ENCODE assay signal across 12 mouse cellular contexts in genomic region chr10:75103502-75103901, GRCm38 (mm10). TPM values are rescaled to one million over a fixed set of nuclear protein-coding genes. Genes with fewer than 3 reads are reported as not detected.
DNase-seq lines count a peak whose midpoint lies in the region; ATAC-seq and TF ChIP-seq lines count a peak whose summit lies in the region.
"Had no signal": no experiment of that assay in that cellular context is flagged by ENCODE, and none has a peak within 500 bp of the region (broad histone marks: within the 10 kb centered on the region; RNA-seq: fewer than 3 reads in every experiment).

No protein-coding gene starts in this region.

- TF ChIP-seq EP300 in heart, adult 2 months (IDR thresholded peaks at IDR 0.05; ENCODE audit: insufficient read depth, low read depth, low read length) = no peak

- no peak for ATAC-seq in intestine, embryonic 16.5 days
- ATAC-seq: midbrain, embryonic 16.5 days had no signal

- no peak overlapping the region for H3K4me2 ChIP-seq in intestine, embryonic 16.5 days (ENCODE audit: low read depth, low read length)
- H3K4me2 ChIP-seq in myocyte (ENCODE audit: low read depth) = peak overlapping the region; percentile 71
- H3K4me2 ChIP-seq: kidney, embryonic 15.5 days; limb, embryonic 15.5 days; neural tube, embryonic 15.5 days had no signal

- no peak overlapping the region for H3K9ac ChIP-seq in heart, adult 2 months (ENCODE audit: low read depth, low read length)
- H3K9ac ChIP-seq in intestine, embryonic 16.5 days (ENCODE audit: low read depth, low read length) = no peak overlapping the region
- H3K9ac ChIP-seq: kidney, embryonic 15.5 days; limb, embryonic 15.5 days; neural tube, embryonic 15.5 days had no signal

- H3K4me1 ChIP-seq in heart, adult 2 months (ENCODE audit: control insufficient read depth, insufficient read depth, low read length) = peaks cover 25% of the 10 kb centered on the region
- H3K4me1 ChIP-seq in intestine, embryonic 16.5 days (ENCODE audit: control insufficient read depth, insufficient read depth, low read length) = peaks cover 35% of the 10 kb centered on the region

- H3K4me3 ChIP-seq in heart, adult 2 months = no peak overlapping the region
- no peak overlapping the region for H3K4me3 ChIP-seq in left cerebral cortex, adult 2 months
- H3K4me3 ChIP-seq in intestine, embryonic 16.5 days (ENCODE audit: low read length) = no peak overlapping the region
- no peak overlapping the region for H3K4me3 ChIP-seq in myocyte
- H3K4me3 ChIP-seq: kidney, embryonic 15.5 days; limb, embryonic 15.5 days; neural tube, embryonic 15.5 days had no signal

- TF ChIP-seq CTCF in heart, adult 2 months (IDR thresholded peaks at IDR 0.05) = no peak
- TF ChIP-seq CTCF in left cerebral cortex, adult 2 months (IDR thresholded peaks at IDR 0.05) = no peak

- intact Hi-C loops in heart, adult 2 months (cut with DNase I) = no loop called here
- intact Hi-C loops in left cerebral cortex, adult 2 months (cut with DNase I) = no loop called here

- H3K79me2 ChIP-seq in heart, adult 2 months (replicated peaks; ENCODE audit: control insufficient read depth, insufficient read depth, low read length) = no peaks in the 10 kb centered on the region; the same call in 1 of the 2 replicates
- H3K79me2 ChIP-seq in myocyte (ENCODE audit: control insufficient read depth, insufficient read depth) = peaks cover 39% of the 10 kb centered on the region

- peak overlapping the region; percentile 76 for H3K27ac ChIP-seq in heart, adult 2 months
- H3K27ac ChIP-seq in left cerebral cortex, adult 2 months = peak overlapping the region; percentile 13
- 0 out of 2 replicates have a peak overlapping the region, but pooled peaks have one; percentile 2 for H3K27ac ChIP-seq in intestine, embryonic 16.5 days (ENCODE audit: low read length)
- H3K27ac ChIP-seq: kidney, embryonic 15.5 days; neural tube, embryonic 15.5 days had no signal

- TF ChIP-seq POLR2A in heart, adult 2 months (IDR thresholded peaks at IDR 0.05; ENCODE audit: insufficient read depth, low read depth, low read length) = no peak
- TF ChIP-seq POLR2A in myocyte (IDR thresholded peaks at IDR 0.05; ENCODE audit: insufficient read length, low read depth) = no peak

- no peaks in the 10 kb centered on the region for H3K36me3 ChIP-seq in heart, adult 2 months (ENCODE audit: control insufficient read depth, insufficient read depth, low read length)
- H3K36me3 ChIP-seq in intestine, embryonic 16.5 days (ENCODE audit: control insufficient read depth, insufficient read depth, low read length) = no peaks in the 10 kb centered on the region
- H3K36me3 ChIP-seq in myocyte (ENCODE audit: control insufficient read depth, insufficient read depth) = no peaks in the 10 kb centered on the region
- H3K36me3 ChIP-seq: kidney, embryonic 15.5 days; limb, embryonic 15.5 days; neural tube, embryonic 15.5 days had no signal

- no peaks in the 10 kb centered on the region for H3K9me3 ChIP-seq in intestine, embryonic 16.5 days (ENCODE audit: control insufficient read depth, low read length)
- H3K9me3 ChIP-seq: kidney, embryonic 15.5 days; limb, embryonic 15.5 days; neural tube, embryonic 15.5 days had no signal

- 61% methylated on average over 2 of the region's 2 CpGs for WGBS in heart, adult 2 months
- WGBS in intestine, embryonic 16.5 days = 90% methylated on average over 2 of the region's 2 CpGs

- DNase-seq in heart, adult 2 months = no peak
- DNase-seq in heart, adult 8-10 months (ENCODE audit: low spot score) = no peak
- no peak for DNase-seq in left cerebral cortex, adult 2 months (ENCODE audit: extremely low spot score in 1 of 2, low spot score in 2 of 2)
- no peak for DNase-seq in left cerebral cortex, adult 18-20 months (ENCODE audit: low spot score in 2 of 2)
- DNase-seq in kidney, postnatal 14 days = no peak
- DNase-seq in B cell, adult 2 months = no peak

- no peak overlapping the region for H3ac ChIP-seq in myocyte (ENCODE audit: control insufficient read depth, insufficient read length)

- H3K27me3 ChIP-seq in heart, adult 2 months (ENCODE audit: control insufficient read depth, insufficient read depth, low read length) = no peaks in the 10 kb centered on the region
- H3K27me3 ChIP-seq in intestine, embryonic 16.5 days (replicated peaks; ENCODE audit: control insufficient read depth, insufficient read depth, low read length) = no peaks in the 10 kb centered on the region
- H3K27me3 ChIP-seq in myocyte (ENCODE audit: control insufficient read depth, insufficient read depth, insufficient read length) = no peaks in the 10 kb centered on the region
- H3K27me3 ChIP-seq: kidney, embryonic 15.5 days; limb, embryonic 15.5 days; neural tube, embryonic 15.5 days had no signal

TF ChIP-seq in myocyte, 11 proteins besides CTCF, POLR2A, EP300 and RAD21:
- TF ChIP-seq USF1 (IDR thresholded peaks at IDR 0.05; ENCODE audit: low read depth) (no peak), CEBPB (IDR thresholded peaks at IDR 0.05; ENCODE audit: insufficient read depth, poor library complexity, severe bottlenecking) (no peak), MYOD1 (IDR thresholded peaks at IDR 0.05; ENCODE audit: control insufficient read depth in 1 of 3, insufficient read length in 2 of 3, low read depth in 2 of 3) (no peak), POLR2AphosphoS2 (IDR thresholded peaks at IDR 0.05; ENCODE audit: insufficient read length, low read depth) (no peak), SRF (IDR thresholded peaks at IDR 0.05; ENCODE audit: control insufficient read depth, insufficient read length, low read depth) (no peak), TCF3 (IDR thresholded peaks at IDR 0.05; ENCODE audit: insufficient read length, low read depth) (no peak), REST (IDR thresholded peaks at IDR 0.05; ENCODE audit: insufficient read depth, insufficient read length) (no peak), E2F4 (IDR thresholded peaks at IDR 0.05; ENCODE audit: insufficient read depth) (no peak), MAX (IDR thresholded peaks at IDR 0.05; ENCODE audit: low read depth) (no peak), TCF12 (IDR thresholded peaks at IDR 0.05; ENCODE audit: insufficient read depth, poor library complexity, severe bottlenecking) (no peak), MYOG (IDR thresholded peaks at IDR 0.05; ENCODE audit: control insufficient read depth in 1 of 3, insufficient read depth in 1 of 3, insufficient read length in 2 of 3, low read depth in 2 of 3) (no peak)

RNA-seq across cellular contexts. Expression of gene Bcr, which starts 43.1 kb away (rescaled TPM):
- 1 to 10 TPM; 9.9 to 10.0 TPM for total RNA-seq in heart, adult 2 months (2021)
- 7.3 and 8.5 TPM in 2 replicates for polyA plus RNA-seq in heart, adult 2 months (2012; rRNA removed)
- 10 to 100 TPM in 2 of 4 experiments, 1 to 10 TPM in 2; 8.0 to 13.3 (median 9.5) TPM for total RNA-seq in heart, adult 8-10 months (2022)
- total RNA-seq in left cerebral cortex, adult 2 months (2021) = 100 to 1,000 TPM in 1 of 2 experiments, 10 to 100 TPM in 1; 99.6 to 113 TPM
- total RNA-seq in left cerebral cortex, adult 18-20 months (2021) = 100 to 1,000 TPM; 102 to 109 TPM
- polyA plus RNA-seq in intestine, embryonic 16.5 days (2015; fragmentation: Nextera tagmentation; extraction: Ambion mirVana) = 18.5 and 20.1 TPM in 2 replicates
- polyA plus RNA-seq in myocyte (2012; fragmentation: generic; extraction: Trizol) = 16.8 TPM

Comparison
In these comparisons a context has a peak if more than half of its experiments do, and no peak if none do; other contexts are left out.
1. H3K27ac ChIP-seq: peak in every context shown above with its lines; median percentile 76 in heart, adult 2 months; 13 in left cerebral cortex, adult 2 months; 2 in intestine, embryonic 16.5 days.
2. RNA of gene Bcr, which starts 43.1 kb away (total RNA-seq): 99.6 to 113 TPM in left cerebral cortex, adult 2 months and 102 to 109 TPM in left cerebral cortex, adult 18-20 months; 8.0 to 13.3 TPM in heart, adult 8-10 months and 9.9 to 10.0 TPM in heart, adult 2 months; every median in the first group is over 4 times any median in the second.